Mouse (Mus musculus) macrophage (primary cell): Measurements from ENCODE around the gene Wasf2. TPM values are rescaled to one million over a fixed set of nuclear protein-coding genes. Genes with fewer than 3 reads are reported as not detected.
"Not testable (repeated sequence)": the region's sequence is repeated elsewhere in the genome, so short reads cannot be mapped to it uniquely, and the experiment has no call there.

Source experiments
- H3K27ac ChIP-seq: fragments of 350-480 bp; formaldehyde crosslinking; 2 replicates; pipeline ENCODE4 v1.9.0; 2021
- H3K36me3 ChIP-seq: fragments of 350-480 bp; formaldehyde crosslinking; 2 replicates; pipeline ENCODE4 v1.9.0; 2021; ENCODE audit errors: inconsistent target
- H3K4me3 ChIP-seq: fragments of 350-480 bp; formaldehyde crosslinking; 2 replicates; pipeline ENCODE4 v1.9.0; 2021; ENCODE audit errors: inconsistent target
- H3K79me2 ChIP-seq: fragments of 350-480 bp; formaldehyde crosslinking; 2 replicates; pipeline ENCODE4 v1.9.0; 2021; ENCODE audit errors: inconsistent target
- WGBS: methylation state at CpG from one replicate; pipeline ENCODE4 v1.1.7; 2026; ENCODE audit warnings: inconsistent platforms; ENCODE audit not compliant: missing documents; 5-methylcytosine and 5-hydroxymethylcytosine counted together
- polyA plus RNA-seq: library from polyadenylated mRNA; stranded (reverse); fragments of 250-400 nt; gene quantifications from 3 replicates; pipeline ENCODE4 v1.2.4, GENCODE M21; 2018; ENCODE audit warnings: inconsistent platforms

Gene Wasf2
- polyA plus RNA-seq, 1 experiment from 2014 or later = 117 TPM

DNA sequence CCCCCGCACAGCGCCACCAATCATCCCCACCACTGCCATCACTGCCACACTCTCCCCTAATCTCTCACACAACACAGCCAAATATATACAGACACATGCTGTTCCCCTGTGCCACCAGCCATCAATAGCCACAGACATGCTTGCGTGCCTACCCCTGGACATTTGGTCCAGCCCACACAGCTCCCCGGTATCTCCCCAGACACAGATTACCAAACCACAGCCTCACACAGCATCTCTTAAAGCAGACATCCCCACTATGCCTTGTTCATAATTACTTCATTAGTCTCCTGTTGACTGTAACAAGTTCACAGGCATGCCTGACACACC, 38.9 kb upstream of the Wasf2 start:
- no peak overlapping the region for H3K27ac ChIP-seq
- H3K36me3 ChIP-seq = no peaks in the 10 kb centered on the region
- no peak overlapping the region for H3K4me3 ChIP-seq
- WGBS = 77% methylated on average over 2 of the region's 4 CpGs
- H3K79me2 ChIP-seq = no peaks in the 10 kb centered on the region

DNA sequence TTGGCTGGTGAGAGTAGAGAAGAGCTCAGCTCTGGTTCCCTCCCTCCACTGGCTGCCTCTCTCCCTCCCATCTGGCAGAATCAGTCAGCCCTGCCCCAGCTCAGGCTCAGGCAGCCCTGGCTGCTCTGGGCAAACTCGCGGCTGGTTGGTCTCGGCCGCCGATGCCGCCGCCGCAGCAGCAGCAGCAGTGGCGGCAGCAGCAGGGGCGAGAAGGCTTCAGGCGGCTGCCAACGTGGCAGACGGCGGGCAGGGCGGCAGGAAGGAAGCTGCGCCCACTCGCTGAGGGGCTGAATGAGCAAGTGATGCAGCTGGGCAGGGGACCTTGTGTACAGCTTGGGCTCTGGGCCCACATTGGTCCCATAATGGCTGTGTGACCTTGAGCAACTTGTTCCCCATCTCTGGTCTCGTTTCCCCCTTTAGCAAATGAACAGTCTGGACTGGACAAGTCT, 37.8 kb upstream of the Wasf2 start:
- Histone ChIP-seq H3K4me3 (no peak overlapping the region), H3K27ac (peak overlapping the region; percentile 72), H3K36me3 (no peaks in the 10 kb centered on the region), H3K79me2 (no peaks in the 10 kb centered on the region)
- WGBS = 3% methylated on average over 18 of the region's 18 CpGs

DNA sequence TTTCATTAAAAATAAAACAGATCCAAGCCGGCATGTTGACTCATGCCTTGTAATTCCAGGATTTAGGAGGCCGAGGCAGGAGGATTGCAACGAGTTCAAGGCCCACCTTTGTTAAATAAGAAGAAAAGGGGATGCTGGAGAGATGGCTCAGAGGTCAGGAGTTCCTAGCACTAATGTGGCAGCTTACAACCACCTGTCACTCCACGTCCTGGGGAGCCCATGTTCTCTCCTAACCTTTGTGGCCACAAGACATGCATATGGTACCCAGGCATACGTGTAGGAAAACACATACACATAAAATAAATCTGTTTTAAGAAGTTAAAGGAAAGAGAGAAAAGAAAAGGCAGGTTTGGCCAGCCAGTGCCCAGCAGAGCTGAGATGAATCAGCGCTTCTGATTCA, 37.2 kb upstream of the Wasf2 start:
- Histone ChIP-seq H3K79me2 (no peaks in the 10 kb centered on the region), H3K36me3 (no peaks in the 10 kb centered on the region), H3K27ac (peak overlapping the region; percentile 72), H3K4me3 (no peak overlapping the region)
- 77% methylated on average over 5 of the region's 6 CpGs for WGBS

DNA sequence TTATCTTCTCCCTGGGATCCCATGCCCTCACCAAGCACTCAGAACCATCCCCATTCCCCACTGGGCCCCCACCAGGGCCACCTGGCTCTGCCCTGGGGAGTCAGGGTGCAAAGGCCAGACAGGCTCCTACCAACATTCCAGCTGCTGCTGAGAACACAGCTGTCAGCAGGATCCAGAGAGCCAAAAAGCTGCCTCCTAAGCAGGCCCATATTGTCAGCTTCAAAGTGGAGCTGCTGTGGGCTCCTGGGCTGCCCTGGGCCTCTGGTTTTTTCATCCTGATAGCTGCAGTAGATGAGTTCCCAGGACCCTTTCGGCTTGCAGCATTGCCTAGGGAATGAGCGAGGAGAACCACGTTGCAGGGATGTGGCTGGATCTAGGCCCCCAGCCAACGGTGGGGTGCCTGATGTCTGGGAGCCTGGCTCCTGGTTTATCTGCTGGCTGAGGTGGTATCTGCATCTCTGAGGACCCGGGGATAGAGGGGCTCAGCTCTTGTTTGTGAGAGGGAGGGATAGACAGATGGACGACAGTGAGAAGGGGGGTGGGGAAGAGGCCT, 36.7 kb upstream of the Wasf2 start:
- WGBS = 58% methylated on average over 6 of the region's 6 CpGs
- H3K4me3 ChIP-seq = no peak overlapping the region
- no peaks in the 10 kb centered on the region for H3K79me2 ChIP-seq
- H3K36me3 ChIP-seq = no peaks in the 10 kb centered on the region
- H3K27ac ChIP-seq = peak overlapping the region; percentile 72

DNA sequence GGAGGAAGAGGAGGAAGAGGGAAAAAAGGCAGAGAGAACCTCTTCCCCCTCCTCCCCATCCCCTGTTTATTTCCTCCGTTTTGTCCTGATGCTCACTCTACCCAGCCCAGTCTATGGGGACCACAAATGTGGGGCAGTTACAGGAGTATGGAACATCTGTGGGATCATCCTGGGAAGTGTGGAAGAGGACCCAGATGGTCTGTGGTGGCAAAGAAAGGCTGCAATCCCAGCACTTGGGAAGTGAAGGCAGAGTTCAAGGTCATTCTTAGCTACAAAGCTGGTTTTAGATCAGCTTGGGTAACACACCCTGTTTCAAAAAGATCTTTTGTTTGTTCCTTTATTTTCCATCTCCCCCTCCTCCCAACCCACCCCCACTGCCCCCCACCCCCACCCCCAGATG, 36.0 kb upstream of the Wasf2 start:
- H3K36me3 ChIP-seq = no peaks in the 10 kb centered on the region
- WGBS = 57% methylated on average over 1 of the region's 1 CpGs
- peak overlapping the region; percentile 47 for H3K27ac ChIP-seq
- no peaks in the 10 kb centered on the region for H3K79me2 ChIP-seq
- no peak overlapping the region for H3K4me3 ChIP-seq

DNA sequence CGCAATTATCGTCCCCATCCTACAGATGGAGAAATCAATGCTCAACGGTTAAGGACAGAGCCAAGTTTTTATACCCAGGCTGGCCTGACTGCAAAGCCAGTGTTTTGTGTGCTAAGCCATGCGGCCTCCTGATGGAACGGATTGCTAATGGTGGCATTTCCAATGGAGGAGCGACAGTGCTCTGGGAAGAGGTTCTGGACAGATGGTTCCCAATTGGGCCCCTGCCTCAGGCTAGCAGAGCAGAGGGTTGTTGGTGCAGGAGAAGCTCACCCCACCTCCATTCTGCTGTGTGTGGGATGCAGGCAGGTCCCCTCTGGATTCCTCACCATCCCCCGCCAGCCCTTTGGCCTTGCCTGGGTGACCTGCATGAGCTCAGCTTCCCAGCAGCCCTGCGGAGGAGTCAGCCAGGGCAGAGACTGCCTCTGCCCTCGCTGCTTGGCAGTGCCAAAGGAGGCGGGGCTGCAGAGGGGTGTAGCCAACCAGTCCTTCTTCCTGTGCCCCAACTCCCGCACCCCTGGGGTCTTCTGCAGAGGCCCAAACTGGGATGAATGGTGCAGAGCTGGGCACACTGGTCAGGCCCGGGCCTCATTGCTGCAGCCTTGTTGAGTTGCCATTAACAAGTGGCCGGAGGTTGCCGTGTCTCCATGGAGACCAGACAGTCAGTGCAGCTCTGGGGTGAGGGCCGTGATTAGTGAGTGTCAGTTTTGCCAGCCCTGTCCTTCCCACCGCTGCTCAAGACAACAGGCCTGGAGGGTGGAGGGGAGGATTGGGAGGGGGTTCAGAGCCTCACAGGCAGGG, 35.2 kb upstream of the Wasf2 start:
- 41% methylated on average over 16 of the region's 16 CpGs for WGBS
- H3K36me3 ChIP-seq = no peaks in the 10 kb centered on the region
- H3K79me2 ChIP-seq = no peaks in the 10 kb centered on the region
- peak overlapping the region; percentile 47 for H3K27ac ChIP-seq
- peak overlapping the region; percentile 19; the same call in 1 of the 2 replicates for H3K4me3 ChIP-seq

DNA sequence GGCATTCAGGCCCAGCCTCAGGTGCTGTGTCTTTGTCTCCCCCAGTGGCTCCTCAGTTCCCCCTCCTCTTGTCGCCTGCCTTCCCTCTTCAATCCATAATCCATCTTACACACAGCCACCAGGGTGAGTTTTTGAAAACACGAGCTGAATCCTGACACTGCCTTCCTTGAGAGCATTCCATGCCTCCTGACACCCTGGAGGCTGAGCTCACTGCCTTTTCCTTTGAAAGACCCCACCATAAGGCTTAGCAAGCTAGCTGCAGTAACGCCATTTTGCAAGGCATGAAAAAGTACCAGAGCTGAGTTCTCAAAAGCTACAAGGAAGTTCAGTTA, 34.6 kb upstream of the Wasf2 start:
- peak overlapping the region; percentile 47 for H3K27ac ChIP-seq
- H3K4me3 ChIP-seq = peak overlapping the region; percentile 19; the same call in 1 of the 2 replicates
- 55% methylated on average over 2 of the region's 3 CpGs for WGBS
- not testable (repeated sequence) for H3K79me2 ChIP-seq, H3K36me3 ChIP-seq

DNA sequence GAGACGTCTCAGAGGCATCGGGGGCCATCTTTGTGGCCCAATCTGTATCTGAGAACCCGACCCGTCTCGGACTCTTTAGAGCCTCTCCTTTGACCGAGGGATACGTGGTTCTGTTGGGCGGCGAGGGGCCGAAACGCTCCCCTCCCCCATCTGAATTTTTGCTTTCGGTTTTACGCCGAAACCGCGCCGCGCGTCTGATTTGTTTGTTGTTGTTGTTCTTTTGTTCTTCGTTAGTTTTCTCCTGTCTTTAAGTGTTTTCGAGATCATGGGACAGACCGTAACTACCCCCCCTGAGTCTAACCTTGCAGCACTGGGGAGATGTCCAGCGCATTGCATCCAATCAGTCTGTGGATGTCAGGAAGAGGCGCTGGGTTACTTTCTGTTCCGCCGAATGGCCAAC, 33.6 kb upstream of the Wasf2 start:
- no CpG with 5 or more reads among the region's 26 CpGs for WGBS
- not testable (repeated sequence) for H3K27ac ChIP-seq, H3K79me2 ChIP-seq, H3K36me3 ChIP-seq
- H3K4me3 ChIP-seq = peak overlapping the region; percentile 28

DNA sequence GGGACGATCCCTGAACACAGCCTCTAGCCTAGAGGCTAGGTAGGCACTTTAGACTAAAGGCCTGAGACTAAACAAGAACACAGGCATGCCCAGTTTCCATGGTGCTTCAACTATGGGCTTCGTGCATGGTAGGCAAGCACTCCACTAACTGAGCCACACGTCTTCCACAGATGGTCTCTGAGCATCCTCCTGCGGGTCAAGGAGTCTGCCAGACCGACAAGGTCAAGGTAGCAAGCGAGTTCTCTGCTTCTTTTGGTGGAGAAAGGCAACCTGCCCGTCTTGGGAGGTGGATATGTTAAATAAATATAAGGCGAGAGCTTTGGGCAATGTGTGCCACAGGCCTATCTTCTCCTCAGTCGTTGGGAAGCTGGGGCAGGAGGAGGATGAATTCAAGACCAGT, 28.6 kb upstream of the Wasf2 start:
- Histone ChIP-seq H3K4me3 (no peak overlapping the region), H3K79me2 (no peaks in the 10 kb centered on the region), H3K36me3 (no peaks in the 10 kb centered on the region), H3K27ac (no peak overlapping the region)
- 91% methylated on average over 9 of the region's 9 CpGs for WGBS

DNA sequence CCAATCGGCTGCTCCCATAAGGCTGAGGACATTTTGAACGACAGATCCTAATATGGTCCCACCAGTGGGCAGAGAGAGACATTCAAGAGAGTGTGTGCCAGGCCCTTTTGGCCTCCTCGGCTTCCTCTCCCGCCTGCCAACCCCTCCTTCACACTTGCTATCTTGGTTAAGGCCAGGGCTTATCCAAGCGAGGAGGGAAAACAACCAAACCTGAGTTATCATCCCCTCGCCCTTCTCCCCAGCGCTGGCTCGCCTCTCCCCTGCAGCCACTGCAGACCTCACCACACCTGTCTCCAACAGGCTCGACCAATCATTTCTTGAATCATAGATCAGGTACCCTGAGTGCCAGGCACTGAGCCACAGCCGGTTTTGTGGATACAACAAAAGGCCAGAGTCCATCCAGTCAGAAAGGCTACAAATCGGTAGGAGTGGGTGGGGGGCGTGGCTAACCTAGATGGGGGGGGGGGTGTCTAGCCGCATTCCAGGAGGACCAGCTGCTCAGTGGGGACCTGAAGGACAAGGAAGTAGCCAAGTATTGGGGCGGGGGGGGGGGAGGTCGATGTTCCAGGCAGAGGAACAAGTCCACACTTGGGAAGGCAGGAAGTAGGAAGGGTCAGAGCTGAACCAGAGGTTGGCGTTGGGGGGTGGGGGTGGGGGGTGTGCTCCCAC, 26.6 kb upstream of the Wasf2 start:
- Histone ChIP-seq H3K79me2 (no peaks in the 10 kb centered on the region), H3K27ac (no peak overlapping the region), H3K36me3 (no peaks in the 10 kb centered on the region), H3K4me3 (no peak overlapping the region)
- 80% methylated on average over 14 of the region's 16 CpGs for WGBS

DNA sequence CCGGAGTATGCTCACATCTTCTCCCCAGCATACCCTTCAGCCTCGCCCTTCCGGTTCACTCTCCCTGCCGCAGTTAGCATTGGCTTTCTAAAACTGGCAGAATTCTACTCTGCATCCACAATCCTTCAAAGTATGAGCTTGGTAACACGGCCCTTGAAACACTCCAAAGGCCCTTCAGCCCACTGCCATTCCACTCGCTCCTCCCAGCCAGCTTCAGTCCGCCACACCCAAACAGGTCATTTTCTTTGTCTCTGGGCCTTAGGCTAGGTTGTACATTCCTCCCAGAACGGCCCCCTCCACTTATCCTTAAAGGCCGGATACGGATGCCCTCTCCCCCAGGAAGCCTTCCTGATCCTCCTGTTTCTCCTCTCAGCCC, 26.1 kb upstream of the Wasf2 start:
- 94% methylated on average over 10 of the region's 10 CpGs for WGBS
- Histone ChIP-seq H3K36me3 (no peaks in the 10 kb centered on the region), H3K27ac (no peak overlapping the region), H3K4me3 (no peak overlapping the region), H3K79me2 (no peaks in the 10 kb centered on the region)

DNA sequence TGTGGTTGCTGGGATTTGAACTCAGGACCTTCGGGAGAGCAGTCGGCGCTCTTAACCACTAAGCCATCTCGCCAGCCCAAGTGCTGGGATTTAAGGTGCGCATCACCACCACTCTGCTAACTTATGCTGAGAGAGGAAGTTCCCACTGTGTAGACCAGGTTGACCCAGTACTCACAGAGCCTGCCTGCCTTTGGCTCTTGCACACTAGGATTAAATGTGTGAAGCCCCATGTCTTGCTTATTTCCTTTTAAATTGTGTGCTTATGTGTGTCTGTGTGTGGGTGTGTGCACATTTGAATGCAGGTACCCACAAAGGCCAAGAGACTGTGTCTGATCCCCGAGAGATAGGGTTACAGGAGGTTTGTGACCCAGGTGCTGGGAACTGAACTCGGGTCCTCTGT, 23.6 kb upstream of the Wasf2 start:
- no peaks in the 10 kb centered on the region for H3K79me2 ChIP-seq
- no peak overlapping the region for H3K4me3 ChIP-seq
- H3K27ac ChIP-seq = no peak overlapping the region
- H3K36me3 ChIP-seq = no peaks in the 10 kb centered on the region
- WGBS = 96% methylated on average over 7 of the region's 7 CpGs

DNA sequence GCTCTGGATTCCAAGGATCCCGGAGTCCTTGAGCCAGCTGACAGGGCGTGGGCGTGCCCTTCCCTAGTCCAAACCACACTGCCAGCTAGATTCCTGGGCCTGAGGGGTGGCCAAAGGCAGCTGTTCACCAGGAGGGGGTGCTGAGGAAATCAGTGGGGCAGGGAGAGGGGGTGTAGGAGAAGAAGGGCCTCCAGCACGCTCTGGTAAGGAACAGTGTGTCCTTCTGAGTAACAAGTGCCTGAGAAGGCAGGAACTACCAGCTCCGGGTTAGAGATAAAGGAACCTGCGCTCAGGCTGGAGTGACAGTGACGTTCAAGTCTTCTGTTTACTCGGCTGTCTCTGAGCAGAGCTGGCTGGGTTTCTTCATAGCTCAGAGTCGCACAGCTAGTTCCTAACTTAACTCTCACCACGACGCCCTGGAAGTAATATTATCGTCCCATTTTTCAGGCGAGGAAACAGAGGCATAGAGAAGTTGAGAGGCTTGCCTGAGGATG, 22.5 kb upstream of the Wasf2 start:
- Histone ChIP-seq H3K36me3 (no peaks in the 10 kb centered on the region), H3K4me3 (no peak overlapping the region), H3K79me2 (no peaks in the 10 kb centered on the region), H3K27ac (no peak overlapping the region)
- WGBS = 88% methylated on average over 13 of the region's 13 CpGs

DNA sequence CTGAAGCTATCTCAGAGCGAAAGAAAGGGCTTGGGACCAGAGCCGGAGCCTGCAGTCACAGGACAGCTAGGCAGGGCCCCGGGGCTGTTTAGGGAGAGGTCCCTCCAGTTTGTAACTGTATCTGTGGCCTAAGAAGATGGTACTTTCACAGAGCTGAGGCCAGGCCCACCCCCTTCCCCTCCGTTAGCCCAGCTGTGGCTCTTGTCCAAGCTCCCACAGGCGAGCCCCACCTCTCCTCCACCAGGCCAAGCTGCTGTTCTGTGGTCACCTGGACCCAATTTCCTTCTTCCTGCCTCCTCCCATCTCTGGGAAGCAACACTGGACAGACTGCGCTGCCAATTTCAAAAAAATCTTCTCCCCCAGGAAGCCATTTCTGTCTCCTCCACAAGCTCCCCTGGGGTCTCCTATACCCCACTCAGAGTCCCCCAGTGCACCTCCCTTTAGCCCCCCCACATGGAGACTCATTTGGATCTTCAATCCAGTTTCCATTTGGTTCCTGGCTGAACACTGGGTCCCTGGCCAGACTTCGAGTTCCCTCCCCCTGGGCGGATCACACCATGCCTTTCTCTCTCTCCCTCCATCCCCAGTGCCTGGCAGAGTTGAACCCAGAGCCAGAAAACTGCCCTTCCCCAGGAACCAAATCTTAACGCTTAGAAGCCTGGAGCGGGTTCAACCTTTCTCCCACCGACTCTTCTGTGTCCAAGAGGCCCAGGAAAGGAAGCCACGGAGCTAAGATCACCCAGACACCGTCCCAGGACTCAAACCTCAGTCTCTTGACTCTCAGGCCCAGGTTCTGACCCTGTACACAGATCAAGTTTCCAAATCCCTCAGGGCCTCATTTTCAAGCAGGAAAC, 21.6 kb upstream of the Wasf2 start:
- H3K27ac ChIP-seq = no peak overlapping the region
- no peaks in the 10 kb centered on the region for H3K79me2 ChIP-seq
- H3K36me3 ChIP-seq = no peaks in the 10 kb centered on the region
- WGBS = 97% methylated on average over 11 of the region's 13 CpGs
- H3K4me3 ChIP-seq = no peak overlapping the region
